Mouse (Mus musculus) hindbrain, embryonic 13.5 days (tissue): ENCODE results near the gene Erg28. TPM values are rescaled to one million over a fixed set of nuclear protein-coding genes. Genes with fewer than 3 reads are reported as not detected.

ENCODE experiments used
- ATAC-seq: fragments of 200-750 bp; cut with Nextera tagmentation; 2 replicates; pipeline ENCODE4 v1.8.0; 2017; ENCODE audit warnings: moderate TSS enrichment; ENCODE audit not compliant: low FRiP score
- H3K27ac ChIP-seq: fragments of 300-500 bp; sonication (generic); 2 replicates; pipeline ENCODE4 v1.5.1; 2015; ENCODE audit warnings: inconsistent platforms, mild to moderate bottlenecking, moderate library complexity
- H3K27me3 ChIP-seq: fragments of 300-500 bp; sonication (generic); 2 replicates; pipeline ENCODE4 v1.6.1; 2015; ENCODE audit warnings: mild to moderate bottlenecking, inconsistent platforms
- H3K36me3 ChIP-seq: fragments of 300-500 bp; sonication (generic); 2 replicates; pipeline ENCODE4 v1.6.1; 2015; ENCODE audit warnings: mild to moderate bottlenecking, inconsistent platforms
- H3K4me1 ChIP-seq: fragments of 300-500 bp; sonication (generic); replicated peaks from 2 replicates; pipeline ENCODE4 v1.6.1; 2015; ENCODE audit warnings: inconsistent platforms
- H3K4me2 ChIP-seq: fragments of 300-500 bp; sonication (generic); 2 replicates; pipeline ENCODE4 v1.6.1; 2015; ENCODE audit warnings: inconsistent platforms, mild to moderate bottlenecking, moderate library complexity
- H3K4me3 ChIP-seq: fragments of 300-500 bp; sonication (generic); 2 replicates; pipeline ENCODE4 v1.5.1; 2015; ENCODE audit warnings: mild to moderate bottlenecking, inconsistent platforms
- H3K9ac ChIP-seq: fragments of 300-500 bp; sonication (generic); 2 replicates; pipeline ENCODE4 v1.6.1; 2015; ENCODE audit warnings: mild to moderate bottlenecking, inconsistent platforms
- H3K9me3 ChIP-seq: fragments of 300-500 bp; sonication (generic); 2 replicates; pipeline ENCODE4 v1.6.1; 2016; ENCODE audit warnings: inconsistent platforms
- WGBS: fragments of 180-500 bp; shearing (Covaris S2); methylation state at CpG from one replicate; pipeline ENCODE4 v1.1.7; 2015; 5-methylcytosine and 5-hydroxymethylcytosine counted together
- polyA plus RNA-seq: library from polyadenylated mRNA; unstranded; fragments of >200 nt; fragmentation: Nextera tagmentation; extraction: Ambion mirVana; gene quantifications from 2 replicates; pipeline ENCODE4 v1.2.1, GENCODE M21; 2015

Erg28 gene
- polyA plus RNA-seq, 1 experiment from 2014 or later: 88.4 TPM

DNA sequence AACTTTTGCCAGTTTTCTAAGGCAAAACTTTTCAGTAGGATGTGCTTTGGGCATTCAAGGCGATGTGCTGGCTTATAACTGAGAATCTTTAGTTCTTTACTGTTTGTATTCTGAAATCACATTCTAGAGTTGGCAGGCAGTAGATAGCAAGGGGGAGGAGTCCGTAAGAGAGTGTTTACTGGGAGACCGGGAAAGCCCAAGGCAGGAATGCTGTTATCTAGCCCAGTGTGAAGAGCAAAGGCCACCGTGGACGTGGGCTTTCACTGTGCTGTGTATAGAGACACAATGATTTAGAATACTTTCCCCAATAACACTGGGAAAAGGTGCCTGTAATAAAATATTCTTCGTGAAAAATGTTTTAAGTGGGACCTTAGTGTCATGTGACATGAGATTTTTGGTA is 14.6 kb downstream of the Erg28 start:
- H3K9ac ChIP-seq: no peak overlapping the region
- no peaks in the 10 kb centered on the region for H3K4me1 ChIP-seq
- peaks cover 35% of the 10 kb centered on the region for H3K36me3 ChIP-seq
- no peak overlapping the region for H3K27ac ChIP-seq
- no peaks in the 10 kb centered on the region for H3K27me3 ChIP-seq
- H3K4me3 ChIP-seq: no peak overlapping the region
- H3K9me3 ChIP-seq: no peaks in the 10 kb centered on the region
- no peak overlapping the region for H3K4me2 ChIP-seq
- 71% methylated on average over 6 of the region's 6 CpGs for WGBS
- no peak for ATAC-seq

DNA sequence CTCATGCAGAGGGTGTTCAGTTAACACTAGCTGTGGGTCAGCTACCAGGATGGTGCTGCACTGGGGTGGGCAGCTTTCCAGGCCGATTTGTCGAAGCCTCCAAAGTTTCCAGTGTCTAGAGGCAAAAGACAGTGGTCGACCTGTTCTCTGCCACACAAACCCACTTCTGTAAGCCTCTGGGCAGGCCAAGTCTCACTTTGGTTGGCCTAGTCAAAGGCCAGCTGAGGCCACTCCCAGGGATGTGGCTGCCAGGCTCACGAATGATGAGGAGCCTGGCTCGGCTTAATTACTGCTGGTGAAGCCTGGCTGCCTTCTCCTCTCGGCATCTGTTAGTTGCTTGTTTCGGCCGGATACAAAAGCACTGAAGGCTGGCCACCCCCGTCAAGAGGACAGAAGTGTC is 24.3 kb downstream of the Erg28 start:
- no peaks in the 10 kb centered on the region for H3K27me3 ChIP-seq
- H3K4me1 ChIP-seq: no peaks in the 10 kb centered on the region
- H3K27ac ChIP-seq: no peak overlapping the region
- H3K9me3 ChIP-seq: no peaks in the 10 kb centered on the region
- H3K9ac ChIP-seq: no peak overlapping the region
- H3K4me2 ChIP-seq: no peak overlapping the region
- 64% methylated on average over 9 of the region's 9 CpGs for WGBS
- no peak overlapping the region for H3K4me3 ChIP-seq
- ATAC-seq: no peak
- no peaks in the 10 kb centered on the region for H3K36me3 ChIP-seq

DNA sequence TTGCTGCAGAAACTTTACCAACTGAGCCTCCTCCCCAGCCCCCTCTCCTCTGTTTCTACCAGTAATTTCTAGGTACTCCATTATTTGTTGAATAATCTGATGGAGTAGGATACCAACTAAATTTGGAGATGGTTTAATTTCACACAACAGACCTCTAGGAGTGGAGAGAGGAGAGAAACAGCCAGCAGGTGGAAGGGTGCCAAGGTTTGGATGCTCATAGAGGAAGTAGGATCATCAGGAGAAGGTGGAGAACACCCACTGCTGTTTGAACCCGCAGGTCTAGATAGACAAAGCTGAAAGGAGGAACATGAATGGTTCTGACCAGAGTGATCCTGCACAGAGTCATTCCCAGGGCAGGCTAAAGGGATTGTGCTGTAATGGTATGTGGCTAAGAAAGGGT is 28.8 kb downstream of the Erg28 start:
- Histone ChIP-seq H3K9me3 (no peaks in the 10 kb centered on the region), H3K4me2 (no peak overlapping the region), H3K4me1 (no peaks in the 10 kb centered on the region), H3K27me3 (no peaks in the 10 kb centered on the region), H3K36me3 (no peaks in the 10 kb centered on the region), H3K27ac (no peak overlapping the region), H3K4me3 (no peak overlapping the region), H3K9ac (no peak overlapping the region)
- 89% methylated on average over 1 of the region's 1 CpGs for WGBS
- ATAC-seq: no peak

GRCm38 (mm10) chr12:85794094-85794493 is 30.3 kb downstream of the Erg28 start:
- no peak overlapping the region for H3K9ac ChIP-seq
- no peak overlapping the region for H3K4me2 ChIP-seq
- H3K4me3 ChIP-seq: no peak overlapping the region
- no peaks in the 10 kb centered on the region for H3K4me1 ChIP-seq
- no peak for ATAC-seq
- no peaks in the 10 kb centered on the region for H3K36me3 ChIP-seq
- H3K27me3 ChIP-seq: no peaks in the 10 kb centered on the region
- H3K9me3 ChIP-seq: no peaks in the 10 kb centered on the region
- no peak overlapping the region for H3K27ac ChIP-seq
- WGBS: 93% methylated on average over 2 of the region's 2 CpGs

DNA sequence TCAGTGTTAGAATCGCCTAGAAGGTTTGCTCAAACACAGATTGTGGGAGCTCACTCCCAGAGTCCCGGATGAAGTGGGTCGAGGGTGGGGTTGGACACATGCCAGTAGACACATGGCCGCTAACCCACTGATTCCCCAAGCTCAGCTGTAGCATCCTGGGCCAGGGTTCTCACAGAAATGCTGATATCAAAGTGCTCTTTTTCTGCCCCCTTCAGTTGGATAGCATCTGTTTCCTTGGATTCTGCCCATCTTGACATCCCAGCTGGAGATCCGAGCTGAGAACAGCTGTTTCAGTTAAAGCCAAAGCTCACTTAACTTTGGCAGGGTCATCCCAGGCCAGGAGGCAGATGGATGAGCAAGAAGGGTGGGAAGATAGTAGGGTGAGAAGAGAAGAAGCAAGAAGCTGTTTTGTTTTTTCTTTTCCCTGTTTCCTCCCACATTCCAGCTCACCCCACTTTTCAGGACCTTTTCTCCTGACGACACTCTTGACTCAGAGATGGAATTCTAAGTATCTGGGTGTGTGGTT is 31.5 kb downstream of the Erg28 start:
- H3K4me2 ChIP-seq: no peak overlapping the region
- no peak overlapping the region for H3K4me3 ChIP-seq
- no peak overlapping the region for H3K27ac ChIP-seq
- H3K9ac ChIP-seq: no peak overlapping the region
- 63% methylated on average over 6 of the region's 6 CpGs for WGBS
- H3K4me1 ChIP-seq: no peaks in the 10 kb centered on the region
- no peaks in the 10 kb centered on the region for H3K9me3 ChIP-seq
- no peak for ATAC-seq
- H3K36me3 ChIP-seq: no peaks in the 10 kb centered on the region
- H3K27me3 ChIP-seq: no peaks in the 10 kb centered on the region

- no peak overlapping the region for H3K9ac ChIP-seq
- no peaks in the 10 kb centered on the region for H3K4me1 ChIP-seq
- no peak overlapping the region for H3K27ac ChIP-seq
- 84% methylated on average over 4 of the region's 4 CpGs for WGBS
- H3K27me3 ChIP-seq: no peaks in the 10 kb centered on the region
- H3K4me3 ChIP-seq: no peak overlapping the region
- no peaks in the 10 kb centered on the region for H3K36me3 ChIP-seq
- no peak for ATAC-seq
- H3K4me2 ChIP-seq: no peak overlapping the region
- H3K9me3 ChIP-seq: no peaks in the 10 kb centered on the region
Measured at GRCm38 (mm10) chr12:85792158-85792557, 32.2 kb downstream of the Erg28 start.

DNA sequence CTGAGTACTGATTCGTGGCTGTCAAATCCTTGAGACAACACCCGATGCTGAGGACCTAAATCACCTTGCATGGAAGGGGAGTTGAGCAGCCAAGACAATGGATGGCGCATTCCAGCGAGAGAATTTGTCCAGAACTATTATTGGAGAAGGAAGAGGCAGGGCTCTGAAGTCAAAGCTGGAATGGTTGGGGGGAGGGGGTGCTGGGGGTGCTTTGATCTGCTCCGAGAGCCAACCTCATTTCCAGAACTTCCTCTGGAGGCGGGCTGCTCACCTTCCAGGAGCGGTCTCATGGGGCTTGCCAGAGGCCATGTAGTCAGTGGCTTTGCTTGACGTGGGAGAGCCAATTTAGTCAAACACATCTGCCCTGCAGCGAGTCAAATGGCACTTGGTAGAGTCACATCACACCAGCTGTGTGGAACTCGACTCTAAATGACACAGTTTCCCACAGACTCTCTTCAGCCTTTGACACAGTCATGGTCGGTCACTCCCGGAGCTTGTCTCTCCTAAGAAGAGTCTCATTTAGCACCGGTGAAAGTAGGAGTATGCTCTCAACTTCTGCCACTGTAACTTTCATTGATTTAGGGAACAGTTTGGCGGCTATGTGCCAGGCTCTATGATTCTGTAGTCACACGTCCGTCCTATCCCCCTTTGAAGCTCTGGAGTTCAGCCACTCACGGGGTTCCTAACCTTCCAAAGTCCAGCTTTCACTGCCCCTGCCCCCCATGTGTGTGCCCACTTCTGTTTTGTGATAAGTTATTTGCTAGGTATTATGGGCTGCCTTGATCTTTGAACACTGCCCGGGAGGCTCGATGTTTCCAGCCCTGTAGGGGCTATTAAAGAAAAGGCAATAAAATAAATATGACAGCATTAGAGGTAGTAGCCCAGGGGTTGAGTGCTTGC is 39.2 kb downstream of the Erg28 start:
- ATAC-seq: no peak
- WGBS: 77% methylated on average over 19 of the region's 19 CpGs

GRCm38 (mm10) chr12:85781606-85782005 is 42.7 kb downstream of the Erg28 start:
- no peak overlapping the region for H3K4me3 ChIP-seq
- no peak overlapping the region for H3K27ac ChIP-seq
- H3K27me3 ChIP-seq: no peaks in the 10 kb centered on the region
- H3K36me3 ChIP-seq: no peaks in the 10 kb centered on the region
- no peaks in the 10 kb centered on the region for H3K4me1 ChIP-seq
- no peak for ATAC-seq
- 83% methylated on average over 3 of the region's 3 CpGs for WGBS
- no peaks in the 10 kb centered on the region for H3K9me3 ChIP-seq
- no peak overlapping the region for H3K9ac ChIP-seq
- H3K4me2 ChIP-seq: no peak overlapping the region

More for the DNA sequence above, 39.2 kb downstream of the Erg28 start:
- H3K4me2 ChIP-seq: no peak overlapping the region
- H3K4me1 ChIP-seq: no peaks in the 10 kb centered on the region
- H3K9ac ChIP-seq: no peak overlapping the region
- H3K27ac ChIP-seq: no peak overlapping the region
- no peaks in the 10 kb centered on the region for H3K36me3 ChIP-seq
- no peaks in the 10 kb centered on the region for H3K27me3 ChIP-seq
- no peak overlapping the region for H3K4me3 ChIP-seq
- H3K9me3 ChIP-seq: no peaks in the 10 kb centered on the region

- Histone ChIP-seq H3K9me3 (no peaks in the 10 kb centered on the region), H3K9ac (no peak overlapping the region), H3K4me2 (no peak overlapping the region), H3K36me3 (no peaks in the 10 kb centered on the region), H3K4me1 (no peaks in the 10 kb centered on the region), H3K27ac (no peak overlapping the region), H3K4me3 (no peak overlapping the region), H3K27me3 (no peaks in the 10 kb centered on the region)
- WGBS: 96% methylated on average over 5 of the region's 5 CpGs
- ATAC-seq: no peak
Measured at GRCm38 (mm10) chr12:85779707-85780106, 44.6 kb downstream of the Erg28 start.

DNA sequence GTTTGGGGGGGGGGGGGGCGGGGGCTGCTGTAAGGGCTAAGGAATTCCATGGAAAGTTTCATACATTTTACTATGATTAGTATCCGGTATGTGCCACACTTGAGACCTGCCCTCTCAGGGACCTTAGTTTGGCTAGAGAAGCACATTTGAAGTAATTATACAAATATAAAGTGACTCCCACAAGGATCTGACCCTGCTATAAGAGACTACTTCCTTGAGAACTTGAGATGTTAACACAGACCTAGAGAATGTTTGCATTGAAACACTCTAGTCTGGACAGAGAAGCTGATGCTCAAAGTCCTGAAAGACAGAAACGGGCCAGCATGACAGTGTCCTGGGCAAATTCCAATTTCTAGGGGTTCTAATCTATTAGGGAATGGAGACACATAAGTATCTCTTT is 45.4 kb downstream of the Erg28 start:
- no peak overlapping the region for H3K27ac ChIP-seq
- no peak overlapping the region for H3K9ac ChIP-seq
- H3K4me3 ChIP-seq: no peak overlapping the region
- 93% methylated on average over 3 of the region's 3 CpGs for WGBS
- no peaks in the 10 kb centered on the region for H3K36me3 ChIP-seq
- no peaks in the 10 kb centered on the region for H3K9me3 ChIP-seq
- no peaks in the 10 kb centered on the region for H3K27me3 ChIP-seq
- no peaks in the 10 kb centered on the region for H3K4me1 ChIP-seq
- no peak for ATAC-seq
- H3K4me2 ChIP-seq: no peak overlapping the region

GRCm38 (mm10) chr12:85771356-85771755 is 53.0 kb downstream of the Erg28 start:
- no peak for ATAC-seq

DNA sequence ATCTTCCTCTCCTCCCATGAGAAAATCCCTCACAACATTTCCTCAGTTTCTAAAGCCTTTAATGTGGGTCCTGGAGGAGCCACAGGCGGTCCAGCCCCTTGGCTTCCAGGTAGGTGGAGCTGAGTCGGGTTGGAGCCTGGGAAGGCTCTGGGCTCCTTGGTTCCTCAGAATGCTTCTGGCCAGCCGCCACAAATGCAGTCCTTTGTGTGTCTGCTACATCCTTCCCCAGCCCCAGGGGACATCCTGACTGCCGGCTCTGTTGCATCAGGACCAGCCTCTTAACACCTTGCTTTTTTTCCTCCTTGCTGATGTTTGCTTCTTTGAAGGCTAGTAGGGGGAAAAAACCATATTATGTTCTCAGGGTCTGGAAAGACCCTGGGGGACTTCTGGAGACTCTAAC is 56.6 kb downstream of the Erg28 start:
- no peaks in the 10 kb centered on the region for H3K9me3 ChIP-seq
- H3K9ac ChIP-seq: no peak overlapping the region
- no peaks in the 10 kb centered on the region for H3K36me3 ChIP-seq
- no peak overlapping the region for H3K4me2 ChIP-seq
- ATAC-seq: no peak
- H3K27me3 ChIP-seq: no peaks in the 10 kb centered on the region
- H3K4me1 ChIP-seq: no peaks in the 10 kb centered on the region
- 58% methylated on average over 4 of the region's 4 CpGs for WGBS
- no peak overlapping the region for H3K27ac ChIP-seq
- H3K4me3 ChIP-seq: no peak overlapping the region

More at GRCm38 (mm10) chr12:85771356-85771755, 53.0 kb downstream of the Erg28 start:
- no peak overlapping the region for H3K27ac ChIP-seq
- no peak overlapping the region for H3K4me2 ChIP-seq
- H3K9me3 ChIP-seq: no peaks in the 10 kb centered on the region
- H3K27me3 ChIP-seq: no peaks in the 10 kb centered on the region
- H3K4me3 ChIP-seq: no peak overlapping the region
- H3K4me1 ChIP-seq: no peaks in the 10 kb centered on the region
- H3K9ac ChIP-seq: no peak overlapping the region
- 83% methylated on average over 3 of the region's 3 CpGs for WGBS
- no peaks in the 10 kb centered on the region for H3K36me3 ChIP-seq

GRCm38 (mm10) chr12:85766287-85766686 is 58.1 kb downstream of the Erg28 start:
- no peak for ATAC-seq
- H3K4me3 ChIP-seq: no peak overlapping the region
- WGBS: 77% methylated on average over 3 of the region's 3 CpGs
- H3K9ac ChIP-seq: no peak overlapping the region
- no peaks in the 10 kb centered on the region for H3K4me1 ChIP-seq
- H3K27me3 ChIP-seq: no peaks in the 10 kb centered on the region
- no peak overlapping the region for H3K27ac ChIP-seq
- H3K9me3 ChIP-seq: no peaks in the 10 kb centered on the region
- H3K36me3 ChIP-seq: no peaks in the 10 kb centered on the region
- no peak overlapping the region for H3K4me2 ChIP-seq
